Mouse (Mus musculus): ENCODE measurements at regions not wholly inside any gene's neighbourhood (a gene's known extent, or its start where the extent isn't known, plus 50 kb on each side); places are given as distances from the start of the nearest gene placed in this dataset.

GRCm38 (mm10) chr19:36217605-36218004 is 97.7 kb upstream of the Ankrd1 start:
- H3K27ac ChIP-seq, result no peak overlapping the region
- H3K4me1 ChIP-seq (replicated peaks), result peaks cover 27% of the 10 kb centered on the region
- DNase-seq (ENCODE audit: low spot score), result no peak
- H3K27me3 ChIP-seq (ENCODE audit: insufficient read depth, poor library complexity, severe bottlenecking), result no peaks in the 10 kb centered on the region
- no peaks in the 10 kb centered on the region for H3K9me3 ChIP-seq
- no peak overlapping the region for H3K4me3 ChIP-seq
- no peaks in the 10 kb centered on the region for H3K36me3 ChIP-seq
- 75% methylated on average over 5 of the region's 5 CpGs for WGBS

GRCm38 (mm10) chr19:36218921-36219320 is 99.0 kb upstream of the Ankrd1 start:
- 89% methylated on average over 5 of the region's 5 CpGs for WGBS
- H3K4me1 ChIP-seq (replicated peaks), result peaks cover 14% of the 10 kb centered on the region
- H3K4me3 ChIP-seq, result no peak overlapping the region
- no peaks in the 10 kb centered on the region for H3K27me3 ChIP-seq (ENCODE audit: insufficient read depth, poor library complexity, severe bottlenecking)
- H3K27ac ChIP-seq, result no peak overlapping the region
- no peak for DNase-seq (ENCODE audit: low spot score)
- H3K9me3 ChIP-seq, result no peaks in the 10 kb centered on the region
- no peaks in the 10 kb centered on the region for H3K36me3 ChIP-seq

GRCm38 (mm10) chr19:36221104-36221503 is 101.2 kb upstream of the Ankrd1 start:
- no peaks in the 10 kb centered on the region for H3K36me3 ChIP-seq
- H3K27ac ChIP-seq, result no peak overlapping the region
- no peaks in the 10 kb centered on the region for H3K4me1 ChIP-seq (replicated peaks)
- DNase-seq (ENCODE audit: low spot score), result no peak
- H3K9me3 ChIP-seq, result no peaks in the 10 kb centered on the region
- no peak overlapping the region for H3K4me3 ChIP-seq
- WGBS, result 87% methylated on average over 2 of the region's 2 CpGs
- H3K27me3 ChIP-seq (ENCODE audit: insufficient read depth, poor library complexity, severe bottlenecking), result no peaks in the 10 kb centered on the region

GRCm38 (mm10) chr19:36221596-36221995 is 101.7 kb upstream of the Ankrd1 start:
- Histone ChIP-seq H3K27me3 (ENCODE audit: insufficient read depth, poor library complexity, severe bottlenecking) (no peaks in the 10 kb centered on the region), H3K4me1 (replicated peaks) (no peaks in the 10 kb centered on the region), H3K36me3 (no peaks in the 10 kb centered on the region), H3K27ac (no peak overlapping the region), H3K9me3 (no peaks in the 10 kb centered on the region), H3K4me3 (no peak overlapping the region)
- no peak for DNase-seq (ENCODE audit: low spot score)

GRCm38 (mm10) chr19:36222198-36222597 is 102.3 kb upstream of the Ankrd1 start:
- 86% methylated on average over 3 of the region's 3 CpGs for WGBS
- Histone ChIP-seq H3K9me3 (no peaks in the 10 kb centered on the region), H3K27me3 (ENCODE audit: insufficient read depth, poor library complexity, severe bottlenecking) (no peaks in the 10 kb centered on the region), H3K27ac (no peak overlapping the region), H3K4me1 (replicated peaks) (no peaks in the 10 kb centered on the region), H3K4me3 (no peak overlapping the region), H3K36me3 (no peaks in the 10 kb centered on the region)
- no peak for DNase-seq (ENCODE audit: low spot score)

GRCm38 (mm10) chr19:36224518-36224917 is 104.6 kb upstream of the Ankrd1 start:
- DNase-seq (ENCODE audit: low spot score), result no peak
- Histone ChIP-seq H3K4me3 (no peak overlapping the region), H3K4me1 (replicated peaks) (peaks cover 7% of the 10 kb centered on the region; the same call in 1 of the 2 replicates), H3K27ac (no peak overlapping the region), H3K27me3 (ENCODE audit: insufficient read depth, poor library complexity, severe bottlenecking) (no peaks in the 10 kb centered on the region), H3K36me3 (no peaks in the 10 kb centered on the region), H3K9me3 (no peaks in the 10 kb centered on the region)
- WGBS, result 71% methylated on average over 8 of the region's 8 CpGs

- no peaks in the 10 kb centered on the region for H3K27me3 ChIP-seq (ENCODE audit: insufficient read depth, poor library complexity, severe bottlenecking)
- DNase-seq (ENCODE audit: low spot score), result no peak
- no peak overlapping the region for H3K27ac ChIP-seq
- no peaks in the 10 kb centered on the region for H3K36me3 ChIP-seq
- 93% methylated on average over 2 of the region's 2 CpGs for WGBS
- H3K9me3 ChIP-seq, result no peaks in the 10 kb centered on the region
- H3K4me1 ChIP-seq (replicated peaks), result peaks cover 7% of the 10 kb centered on the region; the same call in 1 of the 2 replicates
- H3K4me3 ChIP-seq, result no peak overlapping the region
Observed at GRCm38 (mm10) chr19:36225612-36226011, 105.7 kb upstream of the Ankrd1 start.

GRCm38 (mm10) chr19:36227418-36228160 is 107.7 kb upstream of the Ankrd1 start:
- no peak overlapping the region for H3K4me3 ChIP-seq
- H3K4me1 ChIP-seq (replicated peaks), result peaks cover 7% of the 10 kb centered on the region; the same call in 1 of the 2 replicates
- WGBS, result 38% methylated on average over 17 of the region's 17 CpGs
- no peaks in the 10 kb centered on the region for H3K9me3 ChIP-seq
- DNase-seq (ENCODE audit: low spot score), result no peak
- H3K27ac ChIP-seq, result no peak overlapping the region
- no peaks in the 10 kb centered on the region for H3K27me3 ChIP-seq (ENCODE audit: insufficient read depth, poor library complexity, severe bottlenecking)
- no peaks in the 10 kb centered on the region for H3K36me3 ChIP-seq

GRCm38 (mm10) chr19:36229315-36229714 is 109.4 kb upstream of the Ankrd1 start:
- H3K9me3 ChIP-seq, result no peaks in the 10 kb centered on the region
- DNase-seq (ENCODE audit: low spot score), result no peak
- no peak overlapping the region for H3K27ac ChIP-seq
- H3K4me3 ChIP-seq, result no peak overlapping the region
- H3K27me3 ChIP-seq (ENCODE audit: insufficient read depth, poor library complexity, severe bottlenecking), result no peaks in the 10 kb centered on the region
- whole genome bisulfite sequencing, result 92% methylated on average over 3 of the region's 3 CpGs
- peaks cover 7% of the 10 kb centered on the region; the same call in 1 of the 2 replicates for H3K4me1 ChIP-seq (replicated peaks)
- no peaks in the 10 kb centered on the region for H3K36me3 ChIP-seq

GRCm38 (mm10) chr19:36229941-36230340 is 110.0 kb upstream of the Ankrd1 start:
- no peak overlapping the region for H3K4me3 ChIP-seq
- no peak for DNase-seq (ENCODE audit: low spot score)
- peaks cover 7% of the 10 kb centered on the region; the same call in 1 of the 2 replicates for H3K4me1 ChIP-seq (replicated peaks)
- WGBS, result 93% methylated on average over 1 of the region's 1 CpGs
- no peak overlapping the region for H3K27ac ChIP-seq
- H3K36me3 ChIP-seq, result no peaks in the 10 kb centered on the region
- H3K27me3 ChIP-seq (ENCODE audit: insufficient read depth, poor library complexity, severe bottlenecking), result no peaks in the 10 kb centered on the region
- H3K9me3 ChIP-seq, result no peaks in the 10 kb centered on the region

- DNase-seq (ENCODE audit: low spot score), result no peak
- Histone ChIP-seq H3K9me3 (no peaks in the 10 kb centered on the region), H3K4me3 (no peak overlapping the region), H3K27me3 (ENCODE audit: insufficient read depth, poor library complexity, severe bottlenecking) (no peaks in the 10 kb centered on the region), H3K4me1 (replicated peaks) (no peaks in the 10 kb centered on the region), H3K27ac (no peak overlapping the region), H3K36me3 (no peaks in the 10 kb centered on the region)
- 84% methylated on average over 6 of the region's 6 CpGs for WGBS
Observed at GRCm38 (mm10) chr19:36235131-36235530, 113.0 kb upstream of the Pcgf5 start.

GRCm38 (mm10) chr19:36236576-36237345 is 111.3 kb upstream of the Pcgf5 start:
- Histone ChIP-seq H3K4me1 (replicated peaks) (no peaks in the 10 kb centered on the region), H3K27me3 (ENCODE audit: insufficient read depth, poor library complexity, severe bottlenecking) (no peaks in the 10 kb centered on the region), H3K4me3 (no peak overlapping the region), H3K36me3 (no peaks in the 10 kb centered on the region), H3K9me3 (no peaks in the 10 kb centered on the region), H3K27ac (no peak overlapping the region)
- DNase-seq (ENCODE audit: low spot score), result no peak
- WGBS, result 76% methylated on average over 7 of the region's 7 CpGs

- no peak overlapping the region for H3K4me3 ChIP-seq
- no peak for DNase-seq (ENCODE audit: low spot score)
- H3K27me3 ChIP-seq (ENCODE audit: insufficient read depth, poor library complexity, severe bottlenecking), result no peaks in the 10 kb centered on the region
- H3K36me3 ChIP-seq, result no peaks in the 10 kb centered on the region
- no peaks in the 10 kb centered on the region for H3K9me3 ChIP-seq
- no peak overlapping the region for H3K27ac ChIP-seq
- WGBS, result 74% methylated on average over 3 of the region's 3 CpGs
- no peaks in the 10 kb centered on the region for H3K4me1 ChIP-seq (replicated peaks)
Observed at GRCm38 (mm10) chr19:36237751-36238150, 110.4 kb upstream of the Pcgf5 start.
